Mouse (Mus musculus): ENCODE data around the gene Cep57l1. TPM values are rescaled to one million over a fixed set of nuclear protein-coding genes. Genes with fewer than 3 reads are reported as not detected.

Gene Cep57l1
- polyA plus RNA-seq, 1 experiment from 2014 or later = 24.9 TPM

GRCm38 (mm10) chr10:41731932-41732331, 77.7 kb downstream of the Cep57l1 start:
- H3K4me1 ChIP-seq = no peaks in the 10 kb centered on the region

GRCm38 (mm10) chr10:41730746-41731145, 78.9 kb downstream of the Cep57l1 start:
- ATAC-seq (ENCODE audit: low FRiP score, low read depth) = no peak
- 87% methylated on average over 10 of the region's 10 CpGs for WGBS
- H3K27ac ChIP-seq = no peak overlapping the region

More at GRCm38 (mm10) chr10:41731932-41732331, 77.7 kb downstream of the Cep57l1 start:
- no peak for ATAC-seq (ENCODE audit: low FRiP score, low read depth)
- no peak overlapping the region for H3K9ac ChIP-seq
- H3K4me3 ChIP-seq = no peak overlapping the region
- H3K27me3 ChIP-seq = no peaks in the 10 kb centered on the region
- no peak overlapping the region for H3K27ac ChIP-seq
- 0 out of 2 replicates have a peak, but pooled peaks cover 3% of the 10 kb centered on the region for H3K9me3 ChIP-seq
- peaks cover 24% of the 10 kb centered on the region for H3K36me3 ChIP-seq
- 87% methylated on average over 4 of the region's 4 CpGs for WGBS
- no peak overlapping the region for H3K4me2 ChIP-seq (replicated peaks)

GRCm38 (mm10) chr10:41726215-41726614, 83.5 kb downstream of the Cep57l1 start:
- no peaks in the 10 kb centered on the region for H3K27me3 ChIP-seq
- no peak overlapping the region for H3K4me2 ChIP-seq (replicated peaks)
- H3K9me3 ChIP-seq = no peaks in the 10 kb centered on the region
- WGBS = 81% methylated on average over 9 of the region's 9 CpGs
- H3K36me3 ChIP-seq = peaks cover 30% of the 10 kb centered on the region
- no peak overlapping the region for H3K27ac ChIP-seq
- no peaks in the 10 kb centered on the region for H3K4me1 ChIP-seq
- H3K4me3 ChIP-seq = no peak overlapping the region
- no peak for ATAC-seq (ENCODE audit: low FRiP score, low read depth)
- no peak overlapping the region for H3K9ac ChIP-seq

More at GRCm38 (mm10) chr10:41730746-41731145, 78.9 kb downstream of the Cep57l1 start:
- Histone ChIP-seq H3K36me3 (peaks cover 26% of the 10 kb centered on the region), H3K4me3 (no peak overlapping the region), H3K9ac (no peak overlapping the region), H3K9me3 (no peaks in the 10 kb centered on the region), H3K4me1 (no peaks in the 10 kb centered on the region), H3K27me3 (no peaks in the 10 kb centered on the region), H3K4me2 (replicated peaks) (no peak overlapping the region)

GRCm38 (mm10) chr10:41719587-41719986, 90.1 kb downstream of the Cep57l1 start:
- H3K9me3 ChIP-seq = no peaks in the 10 kb centered on the region
- 73% methylated on average over 9 of the region's 9 CpGs for WGBS
- peaks cover 4% of the 10 kb centered on the region for H3K36me3 ChIP-seq
- H3K27me3 ChIP-seq = no peaks in the 10 kb centered on the region
- no peak for ATAC-seq (ENCODE audit: low FRiP score, low read depth)
- H3K27ac ChIP-seq = no peak overlapping the region
- H3K4me3 ChIP-seq = no peak overlapping the region
- H3K4me1 ChIP-seq = no peaks in the 10 kb centered on the region
- no peak overlapping the region for H3K9ac ChIP-seq
- H3K4me2 ChIP-seq (replicated peaks) = no peak overlapping the region

- Histone ChIP-seq H3K9ac (no peak within 1 kb of the TSS), H3K4me3 (no peak within 1 kb of the TSS), H3K4me1 (no peaks in the 10 kb centered on the region), H3K27ac (no peak within 1 kb of the TSS), H3K9me3 (no peaks in the 10 kb centered on the region), H3K4me2 (replicated peaks) (0 out of 2 replicates have a peak within 1 kb of the TSS, but pooled peaks have one; percentile 11), H3K27me3 (no peaks in the 10 kb centered on the region), H3K36me3 (no peaks in the 10 kb centered on the region; the same call in 1 of the 2 replicates)
- no peak for ATAC-seq (ENCODE audit: low FRiP score, low read depth)
- 64% methylated on average over 15 of the region's 15 CpGs for WGBS
Observed at GRCm38 (mm10) chr10:41716029-41716897, 93.4 kb downstream of the Cep57l1 start, which contains the start of gene Ccdc162. TSS of gene Ccdc162 (minus strand) at chr10:41716634.

GRCm38 (mm10) chr10:41715557-41715956, 94.1 kb downstream of the Cep57l1 start:
- H3K4me3 ChIP-seq = no peak overlapping the region
- no peaks in the 10 kb centered on the region for H3K9me3 ChIP-seq
- 87% methylated on average over 14 of the region's 14 CpGs for WGBS
- no peak for ATAC-seq (ENCODE audit: low FRiP score, low read depth)
- H3K9ac ChIP-seq = no peak overlapping the region
- H3K27me3 ChIP-seq = no peaks in the 10 kb centered on the region
- no peaks in the 10 kb centered on the region; the same call in 1 of the 2 replicates for H3K36me3 ChIP-seq
- H3K4me1 ChIP-seq = no peaks in the 10 kb centered on the region
- no peak overlapping the region for H3K27ac ChIP-seq
- H3K4me2 ChIP-seq (replicated peaks) = no peak overlapping the region

- Histone ChIP-seq H3K9me3 (no peaks in the 10 kb centered on the region), H3K27ac (no peak overlapping the region), H3K9ac (no peak overlapping the region), H3K36me3 (no peaks in the 10 kb centered on the region), H3K4me1 (no peaks in the 10 kb centered on the region), H3K27me3 (no peaks in the 10 kb centered on the region), H3K4me3 (no peak overlapping the region), H3K4me2 (replicated peaks) (no peak overlapping the region)
- 62% methylated on average over 7 of the region's 7 CpGs for WGBS
- no peak for ATAC-seq (ENCODE audit: low FRiP score, low read depth)
Observed at GRCm38 (mm10) chr10:41711467-41711866, 98.2 kb downstream of the Cep57l1 start.

- no peaks in the 10 kb centered on the region for H3K36me3 ChIP-seq
- no peak for ATAC-seq (ENCODE audit: low FRiP score, low read depth)
- H3K9me3 ChIP-seq = no peaks in the 10 kb centered on the region
- no peak overlapping the region for H3K4me2 ChIP-seq (replicated peaks)
- 85% methylated on average over 8 of the region's 8 CpGs for WGBS
- no peaks in the 10 kb centered on the region for H3K4me1 ChIP-seq
- H3K9ac ChIP-seq = no peak overlapping the region
- no peak overlapping the region for H3K4me3 ChIP-seq
- H3K27me3 ChIP-seq = no peaks in the 10 kb centered on the region
- no peak overlapping the region for H3K27ac ChIP-seq
Observed at GRCm38 (mm10) chr10:41710773-41711172, 98.9 kb downstream of the Cep57l1 start.

GRCm38 (mm10) chr10:41709341-41709740, 100.3 kb downstream of the Cep57l1 start:
- no peak for ATAC-seq (ENCODE audit: low FRiP score, low read depth)
- Histone ChIP-seq H3K27ac (no peak overlapping the region), H3K9me3 (no peaks in the 10 kb centered on the region), H3K36me3 (no peaks in the 10 kb centered on the region), H3K9ac (no peak overlapping the region), H3K4me1 (no peaks in the 10 kb centered on the region), H3K4me3 (no peak overlapping the region), H3K27me3 (no peaks in the 10 kb centered on the region), H3K4me2 (replicated peaks) (no peak overlapping the region)
- 87% methylated on average over 8 of the region's 8 CpGs for WGBS

GRCm38 (mm10) chr10:41699669-41700068, 110.0 kb downstream of the Cep57l1 start:
- Histone ChIP-seq H3K27ac (no peak overlapping the region), H3K4me1 (no peaks in the 10 kb centered on the region)

GRCm38 (mm10) chr10:41697040-41697439, 112.6 kb downstream of the Cep57l1 start:
- Histone ChIP-seq H3K36me3 (no peaks in the 10 kb centered on the region), H3K27me3 (no peaks in the 10 kb centered on the region), H3K9me3 (no peaks in the 10 kb centered on the region), H3K4me1 (no peaks in the 10 kb centered on the region), H3K4me3 (no peak overlapping the region), H3K27ac (no peak overlapping the region), H3K4me2 (replicated peaks) (no peak overlapping the region), H3K9ac (no peak overlapping the region)
- no peak for ATAC-seq (ENCODE audit: low FRiP score, low read depth)
- WGBS = 68% methylated on average over 11 of the region's 11 CpGs

More at GRCm38 (mm10) chr10:41699669-41700068, 110.0 kb downstream of the Cep57l1 start:
- Histone ChIP-seq H3K36me3 (no peaks in the 10 kb centered on the region), H3K9ac (no peak overlapping the region), H3K9me3 (no peaks in the 10 kb centered on the region), H3K4me3 (no peak overlapping the region), H3K27me3 (no peaks in the 10 kb centered on the region), H3K4me2 (replicated peaks) (no peak overlapping the region)
- 75% methylated on average over 5 of the region's 5 CpGs for WGBS
- no peak for ATAC-seq (ENCODE audit: low FRiP score, low read depth)

- H3K27me3 ChIP-seq = no peaks in the 10 kb centered on the region; the same call in 1 of the 2 replicates
- WGBS = 71% methylated on average over 4 of the region's 4 CpGs
- H3K4me1 ChIP-seq = no peaks in the 10 kb centered on the region
- no peak overlapping the region for H3K4me3 ChIP-seq
- no peak for ATAC-seq (ENCODE audit: low FRiP score, low read depth)
- no peak overlapping the region for H3K4me2 ChIP-seq (replicated peaks)
- no peak overlapping the region for H3K27ac ChIP-seq
- H3K36me3 ChIP-seq = no peaks in the 10 kb centered on the region
- H3K9me3 ChIP-seq = peaks cover 6% of the 10 kb centered on the region; the same call in 1 of the 2 replicates
- H3K9ac ChIP-seq = no peak overlapping the region
Observed at GRCm38 (mm10) chr10:41690978-41691377, 118.7 kb downstream of the Cep57l1 start.
